Mouse (Mus musculus) gastrocnemius, adult 8-10 months (tissue): ENCODE data around the gene Col6a2. TPM values are rescaled to one million over a fixed set of nuclear protein-coding genes. Genes with fewer than 3 reads are reported as not detected.

ENCODE experiments used
- DNase-seq, 2 experiments: peaks; one replicate each; pipeline ENCODE4 v3.0.0; 2022; ENCODE audit warnings: low spot score in 2 of 2
- total RNA-seq, 4 experiments: library from RNA; stranded (reverse); gene quantifications; 2 replicates each; pipeline ENCODE4 v1.2.4; 2022

The Col6a2 gene
- 10 to 100 TPM; 15.1 to 28.1 (median 17.1) TPM for total RNA-seq

DNA sequence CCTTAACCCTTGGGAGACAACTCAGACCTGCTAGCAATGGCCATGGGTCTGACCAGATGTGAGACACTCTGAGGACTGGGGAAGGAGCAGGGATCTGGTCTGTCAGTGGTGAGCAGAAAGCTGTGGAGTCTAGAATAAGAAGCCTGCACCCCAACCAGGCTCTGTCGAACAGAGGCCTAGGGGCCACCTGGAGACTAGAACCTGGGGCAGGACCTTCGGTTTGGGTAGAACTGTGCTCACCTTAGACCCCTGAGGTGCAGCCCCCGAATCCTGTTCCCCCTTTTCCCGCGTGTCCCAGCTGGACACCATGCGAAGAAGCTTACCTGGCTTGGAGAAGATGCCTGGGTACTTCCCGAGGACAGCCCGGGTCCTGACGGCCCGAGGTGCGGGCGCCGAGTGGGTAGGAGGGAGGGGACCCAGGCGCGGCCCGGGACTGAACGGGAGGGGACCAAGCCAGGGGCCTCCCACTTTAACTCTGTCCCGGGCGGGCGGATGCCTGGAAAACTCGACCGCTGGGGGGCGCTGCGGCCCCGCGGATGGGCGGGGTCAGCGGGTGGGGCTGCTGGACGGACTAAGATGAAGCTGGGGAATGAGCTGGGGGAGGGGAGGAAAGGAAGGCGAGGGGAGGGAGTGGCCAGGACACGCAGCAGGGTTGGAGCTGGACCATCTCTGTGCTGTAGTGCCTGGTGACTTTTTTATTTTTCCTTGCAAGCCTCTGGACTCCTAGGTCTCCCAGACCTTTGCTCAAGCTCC is at the start of gene Col6a2:
Col6a2 (minus strand) TSS at position 703 of the 753 bp plus-strand sequence.
- peak; percentile 93 to 94 for DNase-seq

- no peak for DNase-seq
These were observed 48.5 kb upstream of the Col6a2 start for GRCm38 (mm10) chr10:76671939-76672338.

- peak; percentile 39 to 52 for DNase-seq
These were observed 45.5 kb upstream of the Col6a2 start for GRCm38 (mm10) chr10:76668947-76669284.

GRCm38 (mm10) chr10:76668261-76668946 is 45.0 kb upstream of the Col6a2 start:
- no peak for DNase-seq

GRCm38 (mm10) chr10:76667197-76667805 is 43.9 kb upstream of the Col6a2 start:
- no peak for DNase-seq

- no peak for DNase-seq
These were observed 42.1 kb upstream of the Col6a2 start for GRCm38 (mm10) chr10:76665551-76665950.

DNA sequence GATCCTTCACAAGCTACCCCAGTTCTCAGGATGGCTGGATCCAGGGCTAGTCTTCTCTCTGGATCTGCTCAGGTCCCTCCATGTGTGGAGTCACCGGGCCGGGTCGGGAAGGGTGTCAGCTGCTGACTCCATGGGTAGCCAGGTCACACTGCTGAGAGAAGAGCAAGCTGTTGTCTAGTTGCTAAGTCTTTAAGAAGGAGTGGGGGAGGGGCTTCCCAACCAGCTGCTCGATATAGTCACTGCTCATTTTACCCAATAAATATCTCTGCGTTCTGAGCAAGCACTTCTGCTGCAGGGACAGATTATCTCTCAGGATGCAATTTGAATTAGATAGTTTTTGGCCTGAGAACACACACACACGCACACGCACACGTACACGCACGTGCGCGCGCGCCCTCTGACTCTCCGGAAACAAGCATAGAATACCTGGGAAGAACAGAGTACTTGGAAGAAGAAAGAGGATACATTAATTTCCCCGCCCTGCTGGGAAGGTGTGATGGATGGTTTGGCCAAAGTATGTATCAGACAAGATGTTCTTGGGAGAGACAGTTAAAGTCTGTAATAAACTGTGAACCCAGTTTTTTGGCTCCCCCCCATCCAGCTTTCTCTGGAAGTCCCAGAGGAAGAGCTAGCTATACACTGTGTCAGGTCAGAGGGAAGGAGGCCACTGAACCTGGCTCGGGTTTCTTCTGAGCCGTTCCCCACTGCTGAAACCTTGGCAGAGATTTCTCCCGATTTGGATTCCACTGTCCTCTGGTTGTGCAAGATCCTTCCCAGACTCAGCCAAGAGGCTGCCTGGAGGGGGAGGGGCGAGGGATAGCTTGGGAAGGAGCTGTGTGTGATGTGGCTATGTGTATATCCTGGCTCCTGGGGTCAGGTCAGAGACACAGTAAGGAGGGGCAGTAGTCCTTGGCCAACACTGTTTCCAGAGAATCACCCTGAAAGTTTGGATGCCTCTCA is 41.0 kb upstream of the Col6a2 start:
- peak; percentile 87 to 91 for DNase-seq

DNA sequence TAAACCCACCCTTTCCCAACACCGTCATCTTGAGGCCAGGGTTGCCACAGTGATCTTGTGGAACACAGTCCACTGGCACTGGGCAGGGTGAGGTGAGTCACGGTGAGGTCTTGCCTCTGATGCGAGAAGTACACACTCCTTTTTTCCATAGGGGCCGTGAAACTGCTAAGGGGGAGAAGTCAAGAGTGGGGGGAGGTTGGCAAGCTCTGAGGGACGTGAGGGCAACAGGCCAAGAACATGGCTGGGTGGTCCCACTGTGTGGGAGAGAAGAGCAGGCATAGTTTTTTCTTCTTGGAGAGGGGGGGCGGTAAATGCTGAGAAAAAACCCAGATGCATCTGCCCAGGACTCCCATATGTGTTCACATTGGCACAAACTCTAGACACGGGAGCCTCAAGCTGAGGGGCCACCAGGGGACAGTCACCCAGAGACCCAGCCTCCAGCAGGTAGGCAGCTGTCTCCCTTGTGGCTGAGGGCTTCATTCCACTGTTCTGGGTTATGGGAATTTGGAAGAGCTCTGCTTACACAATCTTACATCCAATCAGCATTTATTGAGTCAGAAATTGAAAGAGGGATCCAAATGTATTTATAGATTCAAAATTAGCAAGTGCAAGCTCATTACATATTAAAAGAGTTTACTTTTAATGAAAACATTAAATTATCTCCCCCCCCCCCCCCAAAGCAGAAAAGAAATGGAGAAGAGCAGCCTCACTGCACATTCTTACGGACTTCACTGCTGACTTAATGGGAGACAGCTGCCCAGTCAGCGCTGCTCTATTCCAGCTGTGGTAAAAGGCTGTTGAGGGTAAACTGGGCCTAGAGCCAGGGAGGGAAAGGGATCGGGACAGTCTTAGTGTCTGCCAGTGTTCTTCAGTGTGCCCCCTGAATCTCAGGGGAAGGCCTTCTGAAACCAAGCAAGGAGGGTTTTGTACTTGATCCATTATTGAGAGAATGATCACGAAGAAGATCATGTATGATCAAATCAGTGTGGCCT is 30.2 kb upstream of the Col6a2 start:
- DNase-seq: no peak

DNA sequence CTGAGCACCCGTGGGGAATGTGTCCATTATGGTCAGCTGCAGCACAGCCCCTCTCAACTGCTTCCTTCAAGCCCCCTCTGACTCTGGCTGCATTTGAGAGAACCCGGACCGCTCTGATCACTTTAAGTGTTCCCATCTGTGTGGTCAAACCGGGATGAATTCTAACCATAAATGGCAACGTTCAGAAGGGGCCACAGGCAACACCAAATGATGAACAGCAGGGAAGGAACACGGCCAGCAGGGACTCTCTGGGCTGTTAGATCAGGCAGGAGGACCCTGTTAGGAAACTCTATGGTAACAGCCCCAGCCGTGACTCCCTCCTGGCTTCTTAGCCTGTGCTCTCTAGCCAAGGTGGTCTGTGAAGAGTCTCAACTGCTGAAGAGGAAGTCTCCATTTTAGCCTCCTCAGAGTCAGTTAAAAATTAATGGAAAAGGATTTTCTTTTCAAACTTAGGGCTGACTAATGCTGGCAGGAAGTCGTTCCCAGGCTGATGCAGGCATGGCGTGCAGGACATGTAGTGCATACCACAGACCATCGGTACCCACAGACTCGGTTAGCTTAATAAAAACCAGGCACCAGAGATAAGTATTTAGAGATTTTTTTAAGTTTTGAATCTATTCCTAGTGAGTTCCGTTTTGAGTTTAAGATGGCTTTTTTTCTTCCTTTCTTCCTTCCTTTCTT is 27.4 kb upstream of the Col6a2 start:
- no peak for DNase-seq

GRCm38 (mm10) chr10:76648738-76649137 is 25.3 kb upstream of the Col6a2 start:
- peak; percentile 33 to 36 for DNase-seq

DNA sequence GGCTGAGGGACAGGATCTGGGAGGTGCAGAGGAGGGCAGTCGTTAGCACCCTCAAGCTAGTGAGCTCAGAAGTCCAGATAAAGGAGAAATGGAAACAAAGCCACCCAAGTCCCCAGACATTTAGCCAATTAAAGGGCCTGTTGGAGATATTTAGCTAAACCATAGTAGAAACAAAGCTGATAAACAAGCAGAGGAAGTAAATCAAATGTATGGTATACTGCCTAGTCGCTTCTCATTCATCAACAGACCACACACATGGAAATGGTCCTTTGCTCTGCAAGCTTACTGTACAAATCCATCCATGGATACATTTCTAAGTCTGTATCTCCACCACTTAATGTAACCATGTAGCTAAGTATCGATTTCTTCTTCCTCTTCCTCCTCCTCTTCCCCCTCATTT is 24.0 kb upstream of the Col6a2 start:
- DNase-seq: no peak

DNA sequence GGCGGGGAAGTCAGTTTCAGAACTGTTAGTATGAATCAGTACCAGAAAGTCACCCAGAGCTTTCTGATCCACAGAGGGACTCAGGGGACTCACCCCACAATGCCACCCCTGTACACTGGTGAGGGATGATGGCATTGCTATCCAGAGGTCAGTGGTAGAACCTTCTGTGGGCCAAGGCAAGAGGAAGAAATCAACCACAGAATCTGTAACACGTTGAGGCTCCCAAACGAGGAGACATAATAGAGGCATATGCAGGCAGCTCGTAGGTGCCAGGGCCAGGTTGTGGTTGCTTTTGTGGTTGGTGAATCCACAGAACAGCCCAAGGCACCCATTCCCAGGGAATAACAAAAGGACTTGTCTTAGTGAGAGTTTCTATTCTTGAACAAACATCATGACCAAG is 22.3 kb upstream of the Col6a2 start:
- no peak for DNase-seq

DNA sequence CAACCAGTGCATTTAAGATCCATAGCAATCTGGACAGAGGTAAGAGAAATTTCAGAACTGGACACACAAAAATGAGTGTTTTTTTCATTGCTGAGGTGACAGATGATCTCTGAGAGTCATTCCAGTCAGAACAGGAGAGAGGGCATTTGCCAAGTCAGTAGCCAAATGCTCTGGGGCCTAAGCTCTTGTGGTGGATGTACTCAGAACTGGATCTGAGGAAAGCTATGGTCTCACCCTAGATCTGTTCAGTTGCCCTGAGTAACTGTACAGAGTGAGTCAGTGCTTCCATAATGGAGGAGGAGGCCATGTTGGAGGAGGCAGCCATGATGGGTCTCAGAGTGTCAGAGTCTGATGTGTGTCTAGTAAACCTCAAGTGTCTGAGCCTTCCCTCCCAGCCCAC is 21.6 kb upstream of the Col6a2 start:
- no peak for DNase-seq

DNA sequence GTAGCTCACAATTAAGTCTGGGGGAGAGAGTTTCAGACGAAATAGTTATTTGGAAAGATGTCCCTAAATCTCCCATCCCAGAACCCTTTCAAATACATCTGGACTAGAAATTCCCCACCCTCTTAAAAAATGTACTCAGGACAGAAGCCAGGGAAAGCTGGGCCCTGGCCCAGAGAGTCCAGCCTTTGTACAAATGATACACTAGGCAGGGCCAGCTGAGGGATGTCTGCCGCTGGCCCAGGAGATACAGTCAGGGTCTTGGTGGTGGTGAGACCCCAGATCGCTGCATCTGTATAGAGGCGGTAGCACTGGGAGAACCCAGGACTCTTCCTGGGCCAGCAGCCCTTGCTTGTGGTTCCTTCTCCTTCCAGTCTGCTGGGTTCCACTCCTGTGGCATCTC is 20.6 kb upstream of the Col6a2 start:
- peak; percentile 54 to 66 for DNase-seq

GRCm38 (mm10) chr10:76643446-76643845 is 20.0 kb upstream of the Col6a2 start:
- no peak for DNase-seq

- DNase-seq: peak in 1 of 2 experiments; percentile 56
These were observed 19.4 kb upstream of the Col6a2 start for GRCm38 (mm10) chr10:76642628-76643434.

DNA sequence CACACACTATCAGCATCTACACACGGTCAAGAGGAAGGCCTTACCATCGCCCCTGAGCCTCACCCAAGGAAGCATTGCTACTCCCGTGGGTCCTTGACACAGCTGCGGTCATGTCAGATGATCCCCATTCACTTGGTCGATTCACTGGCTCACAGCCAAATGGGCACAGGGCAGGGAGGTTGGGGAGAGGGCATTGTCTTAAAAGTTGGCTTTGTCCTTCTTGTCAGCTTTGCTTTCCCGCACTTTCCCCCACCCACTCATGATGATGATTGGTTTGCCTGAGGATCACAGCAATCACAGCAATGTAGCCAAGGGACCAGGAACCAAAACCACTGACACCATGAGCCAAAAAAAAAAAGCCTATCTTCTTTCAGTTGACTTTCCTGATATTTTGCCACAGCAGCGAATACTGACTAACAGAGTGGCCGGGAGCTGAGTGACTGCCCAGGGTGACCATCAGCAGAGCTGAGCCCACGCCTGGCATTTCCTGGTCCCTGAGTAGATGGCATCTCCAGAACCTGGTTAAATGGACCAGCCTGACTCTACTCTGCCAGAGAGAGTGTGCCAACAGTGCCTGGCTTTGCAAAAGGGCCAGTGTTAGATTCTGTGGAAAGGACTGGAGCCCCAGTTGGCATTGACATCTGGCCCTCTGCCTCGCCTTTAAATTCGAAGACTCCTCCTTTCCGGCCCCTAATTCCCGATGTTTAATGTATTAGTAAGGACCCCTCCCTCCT is 18.6 kb upstream of the Col6a2 start:
- DNase-seq: no peak

DNA sequence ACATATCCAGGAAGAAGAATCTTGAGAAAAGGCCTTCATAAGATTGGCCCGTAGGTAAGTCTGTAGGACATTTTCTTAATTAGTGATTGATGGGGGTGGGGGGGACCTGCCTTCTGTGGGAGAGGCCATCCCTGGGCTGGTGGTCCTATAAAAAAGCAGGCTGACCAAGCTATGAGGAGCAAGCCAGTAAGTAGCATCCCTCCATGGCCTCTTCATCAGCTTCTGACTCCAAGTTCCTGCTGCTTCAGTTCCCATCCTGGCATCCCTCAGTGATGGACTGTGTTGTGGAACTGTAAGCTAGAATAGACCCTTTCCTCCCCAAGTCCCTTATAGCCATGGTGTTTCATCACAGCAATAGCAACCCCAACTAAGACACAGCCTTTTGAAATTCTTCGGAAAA is 16.5 kb upstream of the Col6a2 start:
- DNase-seq: no peak
